Mouse (Mus musculus) MEL (cell line): ENCODE results near the gene Wdr89.
A peak's percentile ranks its signal among the peaks of the same experiment; 100 is the strongest.

Source experiments
- CTCF ChIP-seq, 3 experiments: IDR thresholded peaks in 2 of 3; conservative IDR thresholded peaks in 1 of 3; 2 replicates each; pipeline ENCODE4 v1.5.1; 2011 to 2012; ENCODE audit warnings: low read length in 3 of 3, low read depth in 2 of 3, mild to moderate bottlenecking in 2 of 3, improper control_type of control experiment in 1 of 3, inconsistent platforms in 1 of 3, mixed read lengths in 1 of 3, moderate library complexity in 1 of 3; ENCODE audit not compliant: control insufficient read depth in 1 of 3, insufficient read depth in 1 of 3, poor library complexity in 1 of 3, severe bottlenecking in 1 of 3
- JUND ChIP-seq: IDR thresholded peaks from 2 replicates; pipeline ENCODE4 v1.6.1; 2011; ENCODE audit warnings: low read depth, mild to moderate bottlenecking, improper control_type of control experiment, low read length
- NELFE ChIP-seq: IDR thresholded peaks from 2 replicates; pipeline ENCODE4 v1.6.1; 2011; ENCODE audit warnings: low read depth, low read length, improper control_type of control experiment
- POLR2A ChIP-seq, 2 experiments: IDR thresholded peaks; 2 replicates each; pipeline ENCODE4 v1.6.1; 2011 to 2012; ENCODE audit warnings: low read length in 2 of 2, mild to moderate bottlenecking in 2 of 2, control low read depth in 1 of 2, improper control_type of control experiment in 1 of 2, low read depth in 1 of 2, moderate library complexity in 1 of 2; ENCODE audit not compliant: control insufficient read depth in 1 of 2, insufficient read depth in 1 of 2, poor library complexity in 1 of 2
- USF2 ChIP-seq, 2 experiments: IDR thresholded peaks; 2 replicates each; pipeline ENCODE4 v1.6.1; 2011 to 2012; ENCODE audit warnings: improper control_type of control experiment in 2 of 2, low read length in 2 of 2, borderline replicate concordance in 1 of 2, inconsistent platforms in 1 of 2, low read depth in 1 of 2, mild to moderate bottlenecking in 1 of 2; ENCODE audit not compliant: insufficient read depth in 1 of 2
- ZC3H11A ChIP-seq: IDR thresholded peaks from 2 replicates; pipeline ENCODE4 v1.6.1; 2012; ENCODE audit warnings: low read depth, mild to moderate bottlenecking, inconsistent platforms, low read length, improper control_type of control experiment
- ZKSCAN1 ChIP-seq: IDR thresholded peaks from 2 replicates; pipeline ENCODE4 v1.6.1; 2012; ENCODE audit warnings: low read depth, mild to moderate bottlenecking, inconsistent platforms, low read length, improper control_type of control experiment, moderate library complexity

GRCm38 (mm10) chr12:75658403-75658802, 10.9 kb downstream of the Wdr89 start:
- TF ChIP-seq CTCF (IDR thresholded peaks at IDR 0.05 in 2 of 3, conservative IDR thresholded peaks at IDR 0.05 in 1 of 3; ENCODE audit: control insufficient read depth in 1 of 3, insufficient read depth in 1 of 3, low read depth in 2 of 3, low read length in 3 of 3, poor library complexity in 1 of 3, severe bottlenecking in 1 of 3) (no peak), POLR2A (IDR thresholded peaks at IDR 0.05; ENCODE audit: control insufficient read depth in 1 of 2, insufficient read depth in 1 of 2, low read depth in 1 of 2, low read length in 2 of 2, poor library complexity in 1 of 2) (peak in 1 of 2 experiments; percentile 20; a peak in 1 of 4 replicates), ZC3H11A (no peak), USF2 (IDR thresholded peaks at IDR 0.05; ENCODE audit: borderline replicate concordance in 1 of 2, insufficient read depth in 1 of 2, low read depth in 1 of 2, low read length in 2 of 2) (no peak), JUND (no peak), NELFE (no peak), ZKSCAN1 (no peak)
